Mouse (Mus musculus) embryonic facial prominence, embryonic 14.5 days (tissue): ENCODE measurements around the gene Atp9a. TPM values are rescaled to one million over a fixed set of nuclear protein-coding genes. Genes with fewer than 3 reads are reported as not detected.
A peak's percentile ranks its signal among the peaks of the same experiment; 100 is the strongest.

ENCODE experiments used
- ATAC-seq: fragments of 200-750 bp; cut with Nextera tagmentation; 2 replicates; pipeline ENCODE4 v1.8.0; 2017; ENCODE audit warnings: low read depth, moderate number of reproducible peaks, moderate TSS enrichment
- DNase-seq: peaks from one replicate; pipeline ENCODE4 v3.0.0-alpha.2; 2015; ENCODE audit warnings: low spot score
- H3K27ac ChIP-seq: fragments of 300-500 bp; sonication (generic); replicated peaks from 2 replicates; pipeline ENCODE4 v1.5.1; 2014; ENCODE audit warnings: low read depth, mild to moderate bottlenecking, low read length, moderate library complexity
- H3K27me3 ChIP-seq: fragments of 300-500 bp; sonication (generic); replicated peaks from 2 replicates; pipeline ENCODE4 v1.6.1; 2014; ENCODE audit warnings: low read length; ENCODE audit not compliant: control insufficient read depth, insufficient read depth
- H3K36me3 ChIP-seq: fragments of 300-500 bp; sonication (generic); 2 replicates; pipeline ENCODE4 v1.6.1; 2014; ENCODE audit warnings: low read length, mixed read lengths; ENCODE audit not compliant: control insufficient read depth, insufficient read depth
- H3K4me1 ChIP-seq: fragments of 300-500 bp; sonication (generic); 2 replicates; pipeline ENCODE4 v1.6.1; 2014; ENCODE audit warnings: antibody characterized with exemption, low read length; ENCODE audit not compliant: control insufficient read depth, insufficient read depth
- H3K4me2 ChIP-seq: fragments of 300-500 bp; sonication (generic); 2 replicates; pipeline ENCODE4 v1.6.1; 2014; ENCODE audit warnings: low read depth, mild to moderate bottlenecking, low read length, moderate library complexity, mixed read lengths
- H3K4me3 ChIP-seq: fragments of 300-500 bp; sonication (generic); 2 replicates; pipeline ENCODE4 v1.5.1; 2014; ENCODE audit warnings: low read depth, mild to moderate bottlenecking, low read length
- H3K9ac ChIP-seq: fragments of 300-500 bp; sonication (generic); 2 replicates; pipeline ENCODE4 v1.6.1; 2014; ENCODE audit warnings: low read depth, mild to moderate bottlenecking, low read length, moderate library complexity, mixed read lengths
- H3K9me3 ChIP-seq: fragments of 300-500 bp; sonication (generic); 2 replicates; pipeline ENCODE4 v1.6.1; 2016; ENCODE audit warnings: low read length; ENCODE audit not compliant: control insufficient read depth
- WGBS: fragments of 180-500 bp; shearing (Covaris S2); extraction: QIAGEN DNeasy Blood & Tissue Kit; methylation state at CpG from one replicate; pipeline ENCODE4 v1.1.7; 2014; 5-methylcytosine and 5-hydroxymethylcytosine counted together
- polyA plus RNA-seq: library from polyadenylated mRNA; unstranded; fragments of >200 nt; fragmentation: Nextera tagmentation; extraction: Ambion mirVana; gene quantifications from 2 replicates; pipeline ENCODE4 v1.2.1, GENCODE M21; 2014

Atp9a gene
- polyA plus RNA-seq, 1 experiment from 2014 or later, result 28.7 TPM

GRCm38 (mm10) chr2:168615160-168615559 is 127.0 kb downstream of the Atp9a start:
- no peak overlapping the region for H3K4me2 ChIP-seq
- no peaks in the 10 kb centered on the region for H3K36me3 ChIP-seq
- 72% methylated on average over 3 of the region's 3 CpGs for WGBS
- H3K27me3 ChIP-seq, result no peaks in the 10 kb centered on the region
- peaks cover 26% of the 10 kb centered on the region for H3K4me1 ChIP-seq
- no peak overlapping the region for H3K27ac ChIP-seq
- no peaks in the 10 kb centered on the region for H3K9me3 ChIP-seq
- H3K4me3 ChIP-seq, result no peak overlapping the region
- DNase-seq, result peak; percentile 38
- ATAC-seq, result no peak
- H3K9ac ChIP-seq, result no peak overlapping the region

DNA sequence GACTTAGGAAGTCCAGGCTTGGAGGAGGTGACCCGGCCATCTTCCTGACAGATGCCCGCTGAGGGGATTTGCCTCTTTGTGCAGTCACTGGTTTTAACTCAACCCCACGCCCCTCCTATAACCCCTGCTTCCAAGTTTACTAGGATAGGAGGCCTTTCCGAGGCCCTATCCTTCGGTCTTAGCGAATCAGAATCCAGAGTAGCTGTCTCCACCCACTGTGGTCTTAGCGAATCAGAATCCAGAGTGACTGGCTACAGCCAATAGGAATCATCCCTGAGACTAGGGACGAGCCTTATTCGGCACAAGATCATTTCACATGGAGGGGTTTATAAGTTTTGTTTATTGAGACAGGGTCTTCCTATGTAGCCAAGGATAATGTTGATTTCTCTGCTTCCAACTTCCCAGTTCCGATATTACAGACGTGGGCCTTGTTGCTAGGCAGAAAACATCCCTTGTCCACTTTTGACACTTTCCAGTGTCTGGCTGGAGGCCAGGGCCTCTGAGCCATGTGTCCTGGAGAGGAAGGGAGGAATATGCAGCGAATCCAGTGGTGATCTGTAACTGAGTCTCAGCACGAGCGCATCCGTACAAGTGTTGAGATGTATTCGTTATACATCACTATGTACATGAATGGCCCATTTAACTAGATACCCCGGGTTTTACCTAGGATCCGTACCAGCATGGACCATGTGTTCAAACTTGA is 127.9 kb downstream of the Atp9a start:
- Histone ChIP-seq H3K4me1 (peaks cover 26% of the 10 kb centered on the region), H3K9ac (no peak overlapping the region), H3K36me3 (no peaks in the 10 kb centered on the region), H3K9me3 (no peaks in the 10 kb centered on the region), H3K4me2 (no peak overlapping the region), H3K4me3 (no peak overlapping the region), H3K27me3 (no peaks in the 10 kb centered on the region), H3K27ac (no peak overlapping the region; the same call in 1 of the 2 replicates)
- DNase-seq (peak; percentile 35), ATAC-seq (peak; percentile 31; the same call in 1 of the 2 replicates)
- 77% methylated on average over 18 of the region's 18 CpGs for WGBS

- no peaks in the 10 kb centered on the region for H3K27me3 ChIP-seq
- H3K4me1 ChIP-seq, result peaks cover 33% of the 10 kb centered on the region
- no peak overlapping the region for H3K9ac ChIP-seq
- no peaks in the 10 kb centered on the region for H3K36me3 ChIP-seq
- no peak overlapping the region for H3K4me2 ChIP-seq
- ATAC-seq (peak; percentile 71; the same call in 1 of the 2 replicates), DNase-seq (peak; percentile 89)
- H3K27ac ChIP-seq, result no peak overlapping the region
- H3K9me3 ChIP-seq, result no peaks in the 10 kb centered on the region
- H3K4me3 ChIP-seq, result no peak overlapping the region
- 35% methylated on average over 13 of the region's 13 CpGs for WGBS
Observed at GRCm38 (mm10) chr2:168613092-168613880, 128.9 kb downstream of the Atp9a start.

- Histone ChIP-seq H3K9ac (no peak overlapping the region), H3K4me2 (no peak overlapping the region), H3K36me3 (no peaks in the 10 kb centered on the region), H3K27ac (no peak overlapping the region), H3K9me3 (no peaks in the 10 kb centered on the region), H3K4me1 (peaks cover 18% of the 10 kb centered on the region), H3K4me3 (no peak overlapping the region), H3K27me3 (no peaks in the 10 kb centered on the region)
- DNase-seq (peak; percentile 35), ATAC-seq (no peak; the same call in 1 of the 2 replicates)
- WGBS, result 69% methylated on average over 3 of the region's 3 CpGs
Observed at GRCm38 (mm10) chr2:168610941-168611340, 131.3 kb downstream of the Atp9a start.

DNA sequence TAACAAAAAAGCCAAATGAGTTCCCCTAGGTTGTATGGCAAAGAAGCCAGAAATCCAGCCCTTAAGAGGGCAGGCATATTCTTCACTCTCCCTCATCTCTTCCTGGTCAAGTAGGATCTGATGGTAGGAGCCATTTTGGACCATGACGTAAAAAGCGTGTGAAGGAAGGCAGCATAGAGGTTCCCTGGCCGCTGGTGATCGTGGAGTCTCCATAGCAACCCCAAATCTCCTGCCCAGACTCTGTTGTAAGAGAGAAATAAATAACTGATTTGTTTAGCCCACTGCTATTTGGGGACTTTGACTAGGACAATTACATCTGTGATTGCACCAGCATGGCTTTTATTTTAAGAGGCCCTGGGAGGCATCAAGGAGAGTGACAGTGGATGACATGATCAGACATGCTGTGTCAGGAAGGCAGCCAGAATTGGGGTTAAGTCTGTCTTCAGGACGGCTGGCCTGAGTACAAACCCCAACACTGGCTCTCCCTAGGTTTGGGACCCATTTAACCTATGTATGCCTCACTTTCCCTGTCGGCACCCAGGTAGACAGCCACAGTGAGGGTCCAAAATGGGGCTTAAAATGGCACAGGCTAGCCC is 132.5 kb downstream of the Atp9a start:
- no peak overlapping the region for H3K27ac ChIP-seq
- ATAC-seq (no peak), DNase-seq (no peak)
- 64% methylated on average over 6 of the region's 6 CpGs for WGBS
- H3K4me3 ChIP-seq, result no peak overlapping the region
- H3K9ac ChIP-seq, result no peak overlapping the region
- H3K4me2 ChIP-seq, result no peak overlapping the region
- no peaks in the 10 kb centered on the region for H3K36me3 ChIP-seq
- H3K9me3 ChIP-seq, result no peaks in the 10 kb centered on the region
- peaks cover 22% of the 10 kb centered on the region for H3K4me1 ChIP-seq
- no peaks in the 10 kb centered on the region for H3K27me3 ChIP-seq

GRCm38 (mm10) chr2:168608125-168608564 is 134.1 kb downstream of the Atp9a start:
- H3K4me3 ChIP-seq, result no peak overlapping the region
- H3K27me3 ChIP-seq, result no peaks in the 10 kb centered on the region
- H3K27ac ChIP-seq, result no peak overlapping the region; the same call in 1 of the 2 replicates
- WGBS, result 55% methylated on average over 9 of the region's 9 CpGs
- H3K9me3 ChIP-seq, result no peaks in the 10 kb centered on the region
- no peak overlapping the region for H3K4me2 ChIP-seq
- ATAC-seq, result no peak
- no peak for DNase-seq
- no peaks in the 10 kb centered on the region for H3K36me3 ChIP-seq
- H3K9ac ChIP-seq, result peak overlapping the region; percentile 48; the same call in 1 of the 2 replicates
- H3K4me1 ChIP-seq, result peaks cover 24% of the 10 kb centered on the region

DNA sequence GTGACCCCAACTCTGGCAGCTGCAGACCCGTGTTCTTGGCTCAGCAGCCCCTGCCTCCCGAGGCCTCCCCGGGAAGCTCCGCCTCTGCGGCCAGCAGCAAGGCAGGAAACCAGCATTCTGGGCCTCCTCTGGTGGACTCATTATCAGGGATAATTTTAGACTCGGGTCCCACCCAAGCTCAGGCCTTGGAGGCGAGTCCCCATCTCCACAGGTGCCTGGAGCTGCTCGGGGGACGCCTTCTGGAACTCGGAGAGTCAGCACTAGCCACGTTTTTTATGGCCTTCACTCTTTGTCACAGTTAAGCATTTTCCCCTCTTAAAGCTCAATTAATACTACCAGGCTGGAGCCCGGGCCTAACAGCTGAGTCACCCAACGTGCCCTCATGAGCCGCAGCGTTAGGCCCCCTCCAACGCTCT is 137.5 kb downstream of the Atp9a start:
- H3K4me2 ChIP-seq, result no peak overlapping the region
- 26% methylated on average over 16 of the region's 16 CpGs for WGBS
- peaks cover 31% of the 10 kb centered on the region for H3K4me1 ChIP-seq
- no peaks in the 10 kb centered on the region for H3K9me3 ChIP-seq
- no peaks in the 10 kb centered on the region for H3K36me3 ChIP-seq
- H3K9ac ChIP-seq, result no peak overlapping the region
- H3K4me3 ChIP-seq, result no peak overlapping the region
- DNase-seq, result peak; percentile 76
- peak; percentile 8; the same call in 1 of the 2 replicates for ATAC-seq
- peaks cover 29% of the 10 kb centered on the region; the same call in 1 of the 2 replicates for H3K27me3 ChIP-seq
- H3K27ac ChIP-seq, result peak overlapping the region; percentile 67

- peaks cover 37% of the 10 kb centered on the region; the same call in 1 of the 2 replicates for H3K27me3 ChIP-seq
- no peak for ATAC-seq
Observed at GRCm38 (mm10) chr2:168602387-168602741, 139.8 kb downstream of the Atp9a start.

More at GRCm38 (mm10) chr2:168602387-168602741, 139.8 kb downstream of the Atp9a start:
- no peaks in the 10 kb centered on the region for H3K36me3 ChIP-seq
- peak overlapping the region; percentile 70; the same call in 1 of the 2 replicates for H3K9ac ChIP-seq
- H3K27ac ChIP-seq, result peak overlapping the region; percentile 86; the same call in 1 of the 2 replicates
- DNase-seq, result no peak
- no peaks in the 10 kb centered on the region for H3K9me3 ChIP-seq
- peaks cover 20% of the 10 kb centered on the region for H3K4me1 ChIP-seq
- peak overlapping the region; percentile 50 for H3K4me3 ChIP-seq
- WGBS, result 19% methylated on average over 12 of the region's 12 CpGs
- peak overlapping the region; percentile 80 for H3K4me2 ChIP-seq
